Mouse (Mus musculus): ENCODE measurements at regions not wholly inside any gene's neighbourhood (a gene's known extent, or its start where the extent isn't known, plus 50 kb on each side); places are given as distances from the start of the nearest gene placed in this dataset.

GRCm38 (mm10) chr13:97427537-97427936, 186.6 kb downstream of the Enc1 start:
- TF ChIP-seq CTCF (IDR thresholded peaks at IDR 0.05; ENCODE audit: control insufficient read depth, insufficient read depth, insufficient read length): no peak
- no peak for TF ChIP-seq MYOD1 (IDR thresholded peaks at IDR 0.05; ENCODE audit: control insufficient read depth, insufficient read length, low read depth)
- no peak for TF ChIP-seq USF1 (IDR thresholded peaks at IDR 0.05; ENCODE audit: low read depth)

Data from C2C12 (cell line).